Mouse (Mus musculus) thymus, postnatal 14 days (tissue): Measurements from ENCODE around the gene Ripor3.
"Not testable (repeated sequence)": the region's sequence is repeated elsewhere in the genome, so short reads cannot be mapped to it uniquely, and the experiment has no call there.

Source experiments
- DNase-seq: peaks from one replicate; pipeline ENCODE4 v3.0.0; 2021

Gene Ripor3

GRCm38 (mm10) chr2:168009936-168010668, at the start of gene Ripor3:
Ripor3 (minus strand) TSS chr2:168010618.
- DNase-seq = peak; percentile 73

GRCm38 (mm10) chr2:168059200-168059790, 48.9 kb upstream of the Ripor3 start:
- no peak for DNase-seq

GRCm38 (mm10) chr2:168058488-168059199, 48.2 kb upstream of the Ripor3 start:
- no peak for DNase-seq

GRCm38 (mm10) chr2:168057876-168058275, 47.5 kb upstream of the Ripor3 start:
- DNase-seq = not testable (repeated sequence)

- DNase-seq = no peak
Observed at GRCm38 (mm10) chr2:168056666-168056933, 46.2 kb upstream of the Ripor3 start.

GRCm38 (mm10) chr2:168055910-168056665, 45.7 kb upstream of the Ripor3 start:
- DNase-seq = no peak

GRCm38 (mm10) chr2:168054142-168054541, 43.7 kb upstream of the Ripor3 start:
- no peak for DNase-seq

GRCm38 (mm10) chr2:168052689-168053088, 42.3 kb upstream of the Ripor3 start:
- DNase-seq = peak; percentile 26

- DNase-seq = no peak
Observed at GRCm38 (mm10) chr2:168052156-168052555, 41.7 kb upstream of the Ripor3 start.

- DNase-seq = no peak
Observed at GRCm38 (mm10) chr2:168050000-168050942, 39.9 kb upstream of the Ripor3 start.

- no peak for DNase-seq
Observed at GRCm38 (mm10) chr2:168049002-168049635, 38.7 kb upstream of the Ripor3 start.

GRCm38 (mm10) chr2:168046467-168046866, 36.0 kb upstream of the Ripor3 start:
- no peak for DNase-seq

- no peak for DNase-seq
Observed at GRCm38 (mm10) chr2:168045771-168046170, 35.4 kb upstream of the Ripor3 start.

- DNase-seq = no peak
Observed at GRCm38 (mm10) chr2:168045357-168045756, 34.9 kb upstream of the Ripor3 start.

- DNase-seq = no peak
Observed at GRCm38 (mm10) chr2:168044681-168045287, 34.4 kb upstream of the Ripor3 start.

GRCm38 (mm10) chr2:168042019-168042418, 31.6 kb upstream of the Ripor3 start:
- no peak for DNase-seq

- DNase-seq = no peak
Observed at GRCm38 (mm10) chr2:168040751-168041150, 30.3 kb upstream of the Ripor3 start.

GRCm38 (mm10) chr2:168037063-168037462, 26.6 kb upstream of the Ripor3 start:
- no peak for DNase-seq

GRCm38 (mm10) chr2:168035907-168036306, 25.5 kb upstream of the Ripor3 start:
- DNase-seq = no peak

GRCm38 (mm10) chr2:168033905-168034304, 23.5 kb upstream of the Ripor3 start:
- no peak for DNase-seq

- DNase-seq = no peak
Observed at GRCm38 (mm10) chr2:168031842-168032241, 21.4 kb upstream of the Ripor3 start.
